Mouse (Mus musculus) lung, postnatal 0 days (tissue): ENCODE measurements around the gene Grin2b.

Experiments
- CTCF ChIP-seq: IDR thresholded peaks from 2 replicates; pipeline ENCODE4 v1.5.1; 2016; ENCODE audit warnings: antibody characterized with exemption, mild to moderate bottlenecking
- EP300 ChIP-seq: IDR thresholded peaks from 2 replicates; pipeline ENCODE4 v1.6.1; 2016; ENCODE audit warnings: antibody characterized with exemption, mild to moderate bottlenecking, control low read depth

DNA sequence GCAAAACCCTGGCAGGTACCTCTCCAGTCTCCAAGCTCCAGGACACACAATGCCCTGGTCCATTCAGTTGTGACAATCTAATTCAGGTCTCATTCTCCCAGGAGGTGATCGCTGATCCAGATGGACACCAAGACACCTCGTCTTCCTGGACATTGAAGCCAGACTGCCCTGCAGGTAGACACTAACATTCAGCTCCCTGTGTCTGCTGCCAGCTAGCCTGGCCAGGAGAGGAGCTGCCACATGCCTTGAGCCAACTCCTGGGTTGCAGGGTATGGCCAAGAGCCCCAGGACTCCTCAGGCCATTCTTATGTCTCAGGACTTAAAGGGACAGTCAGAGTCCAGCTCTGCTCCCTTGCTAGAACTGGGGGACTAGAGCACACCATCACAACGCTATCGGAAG is 201.8 kb downstream of the Grin2b start:
- TF ChIP-seq EP300 (no peak), CTCF (no peak)
